Mouse (Mus musculus) kidney, adult 2 months (tissue): ENCODE measurements at regions not wholly inside any gene's neighbourhood (a gene's known extent, or its start where the extent isn't known, plus 50 kb on each side); places are given as distances from the start of the nearest gene placed in this dataset.
A peak's percentile ranks its signal among the peaks of the same experiment; 100 is the strongest.

Experiments
- DNase-seq: peaks from one replicate; pipeline ENCODE4 v3.0.0; 2021
- H3K27ac ChIP-seq: fragments of 200-500 bp; 2 replicates; pipeline ENCODE4 v1.5.1; 2012; ENCODE audit warnings: low read depth, low read length, control low read depth, inconsistent platforms; ENCODE audit not compliant: insufficient read depth
- H3K27me3 ChIP-seq: fragments of 200-500 bp; replicated peaks from 2 replicates; pipeline ENCODE4 v1.6.1; 2012; ENCODE audit warnings: mild to moderate bottlenecking, moderate library complexity, low read length, inconsistent platforms; ENCODE audit not compliant: control insufficient read depth, insufficient read depth
- H3K36me3 ChIP-seq: fragments of 200-500 bp; 2 replicates; pipeline ENCODE4 v1.6.1; 2012; ENCODE audit warnings: mild to moderate bottlenecking, moderate library complexity, low read length, inconsistent platforms; ENCODE audit not compliant: control insufficient read depth, insufficient read depth
- H3K4me1 ChIP-seq: fragments of 200-500 bp; 2 replicates; pipeline ENCODE4 v1.6.1; 2011; ENCODE audit warnings: low read length; ENCODE audit not compliant: control insufficient read depth, insufficient read depth
- H3K4me3 ChIP-seq: fragments of 200-500 bp; 2 replicates; pipeline ENCODE4 v1.5.1; 2011; ENCODE audit warnings: mild to moderate bottlenecking, low read depth, low read length, control low read depth; ENCODE audit not compliant: insufficient read depth
- CTCF ChIP-seq: fragments of 200-500 bp; conservative IDR thresholded peaks from 2 replicates; pipeline ENCODE4 v1.5.1; 2011; ENCODE audit warnings: low read depth, mild to moderate bottlenecking, control low read depth, low read length, moderate library complexity, mixed read lengths; ENCODE audit not compliant: insufficient read depth, insufficient read length
- POLR2A ChIP-seq: fragments of 200-500 bp; IDR thresholded peaks from one replicate; pipeline ENCODE4 v1.6.1; 2011; ENCODE audit warnings: low read depth, low read length, control low read depth
- WGBS: fragments of 180-500 bp; shearing (Covaris S2); methylation state at CpG from one replicate; pipeline ENCODE4 v1.1.7; 2018; 5-methylcytosine and 5-hydroxymethylcytosine counted together

DNA sequence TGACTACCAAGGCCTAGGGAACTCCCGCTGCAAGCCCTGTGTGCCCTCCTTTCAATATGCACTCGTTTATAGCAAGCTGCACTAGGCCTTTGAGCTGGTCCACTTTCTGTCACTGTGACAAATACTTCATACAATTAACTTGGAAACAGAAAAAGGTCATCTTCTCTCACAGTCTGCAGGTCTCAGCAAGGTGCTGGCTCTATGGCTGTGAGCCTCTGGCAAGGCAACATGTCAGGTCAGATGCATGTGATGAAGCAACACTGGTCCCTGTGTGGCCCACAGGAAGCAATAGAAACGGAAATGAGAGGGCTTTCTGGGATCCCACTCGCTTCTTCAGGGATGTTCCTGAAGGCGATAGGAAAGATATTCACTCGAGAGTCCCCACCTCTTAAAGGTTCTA, 245.9 kb upstream of the Zmiz1 start:
- DNase-seq: no peak
- Histone ChIP-seq H3K36me3 (no peaks in the 10 kb centered on the region), H3K4me3 (no peak overlapping the region), H3K4me1 (peaks cover 12% of the 10 kb centered on the region), H3K27ac (no peak overlapping the region), H3K27me3 (no peaks in the 10 kb centered on the region)
- 68% methylated on average over 6 of the region's 6 CpGs for WGBS
- TF ChIP-seq CTCF (no peak), POLR2A (no peak)

DNA sequence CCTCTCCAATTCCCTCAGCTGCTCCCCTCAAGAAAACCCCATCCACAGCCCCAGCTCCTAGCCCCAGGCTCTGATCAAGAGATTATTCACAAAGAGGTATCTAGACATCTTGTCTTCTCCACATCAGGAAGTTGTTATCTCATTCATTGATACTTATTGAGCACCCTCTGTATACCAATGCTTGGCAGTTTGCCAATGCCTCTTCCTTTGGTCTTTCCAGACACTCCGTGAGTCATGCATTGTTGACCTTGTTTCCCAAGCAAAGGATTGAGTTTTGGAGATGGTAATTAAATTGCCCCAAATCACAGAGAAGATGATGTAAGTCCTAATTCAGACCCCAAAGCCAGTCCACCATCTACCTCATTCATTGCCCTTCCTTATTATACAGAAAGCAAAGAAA, 235.9 kb upstream of the Zmiz1 start:
- TF ChIP-seq POLR2A: no peak
- DNase-seq: no peak
- H3K27me3 ChIP-seq: no peaks in the 10 kb centered on the region
- no peak overlapping the region for H3K27ac ChIP-seq
- no peak overlapping the region for H3K4me3 ChIP-seq
- WGBS: 46% methylated on average over 1 of the region's 1 CpGs
- H3K4me1 ChIP-seq: peaks cover 11% of the 10 kb centered on the region
- no peaks in the 10 kb centered on the region for H3K36me3 ChIP-seq

DNA sequence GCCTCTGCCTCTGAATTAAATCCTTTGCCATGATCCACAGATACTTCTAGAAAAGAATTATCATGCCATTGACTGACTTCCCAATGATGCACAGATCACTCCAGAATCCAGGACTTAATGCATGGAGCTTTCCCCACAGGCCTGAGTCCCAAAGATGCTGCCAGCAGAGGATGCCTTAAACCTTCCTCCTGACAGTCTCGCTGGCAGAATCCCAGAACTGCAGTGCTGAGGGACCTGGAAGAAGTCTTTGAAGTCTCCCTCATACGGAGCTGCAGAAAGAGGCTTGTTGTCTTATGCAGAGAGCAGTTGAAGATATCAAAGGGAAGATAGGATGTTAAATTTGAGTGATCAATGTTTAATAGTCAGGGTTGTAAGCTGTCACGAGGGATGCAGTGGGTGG, 233.8 kb upstream of the Zmiz1 start:
- TF ChIP-seq POLR2A: no peak
- no peak for TF ChIP-seq CTCF
- Histone ChIP-seq H3K27ac (no peak overlapping the region), H3K36me3 (no peaks in the 10 kb centered on the region), H3K27me3 (no peaks in the 10 kb centered on the region), H3K4me1 (peaks cover 11% of the 10 kb centered on the region), H3K4me3 (no peak overlapping the region)
- DNase-seq: no peak
- 85% methylated on average over 3 of the region's 3 CpGs for WGBS

- WGBS: 26% methylated on average over 11 of the region's 11 CpGs
- peak overlapping the region; percentile 6; the same call in 1 of the 2 replicates for H3K4me3 ChIP-seq
- peak overlapping the region; percentile 48 for H3K27ac ChIP-seq
- no peaks in the 10 kb centered on the region for H3K27me3 ChIP-seq
- TF ChIP-seq POLR2A (no peak), CTCF (no peak)
- H3K4me1 ChIP-seq: peaks cover 11% of the 10 kb centered on the region
- peak; percentile 89 for DNase-seq
- H3K36me3 ChIP-seq: no peaks in the 10 kb centered on the region
Observed at GRCm38 (mm10) chr14:25226155-25226839, 232.7 kb upstream of the Zmiz1 start.

DNA sequence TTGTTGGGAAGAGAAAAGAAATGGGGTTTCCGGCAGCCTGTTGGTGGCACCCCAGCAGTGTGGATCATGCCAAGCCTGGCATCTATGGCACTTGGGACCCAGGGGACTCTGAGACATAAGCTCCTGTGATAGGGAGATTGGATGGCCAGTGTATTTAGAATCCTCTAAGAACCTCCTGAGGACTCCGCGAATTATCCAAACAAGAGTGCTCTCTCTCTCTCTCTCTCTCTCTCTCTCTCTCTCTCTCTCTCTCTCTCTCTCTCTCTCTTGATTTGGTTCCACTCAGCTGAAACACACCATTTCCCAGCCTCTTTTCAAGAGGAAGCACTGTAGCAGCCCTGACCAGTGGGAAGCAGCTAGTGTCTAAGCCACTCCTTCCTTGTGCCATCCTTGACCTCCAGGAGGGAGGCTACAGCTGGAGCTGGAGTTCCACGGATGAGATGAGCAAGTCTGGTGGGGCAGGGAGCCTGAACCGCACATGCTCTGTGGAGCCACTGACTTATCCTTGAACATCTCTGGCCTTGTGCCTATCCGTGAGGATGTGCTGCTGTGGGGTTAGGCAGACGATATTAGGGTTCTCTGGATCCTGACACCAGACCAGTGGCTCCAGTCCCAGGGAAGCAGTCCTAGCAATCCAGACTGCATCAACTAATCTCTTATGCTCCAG, 232.0 kb upstream of the Zmiz1 start:
- WGBS: 39% methylated on average over 7 of the region's 7 CpGs
- Histone ChIP-seq H3K27me3 (no peaks in the 10 kb centered on the region), H3K36me3 (no peaks in the 10 kb centered on the region), H3K4me1 (peaks cover 11% of the 10 kb centered on the region), H3K4me3 (peak overlapping the region; percentile 6; the same call in 1 of the 2 replicates), H3K27ac (peak overlapping the region; percentile 48)
- TF ChIP-seq POLR2A: no peak
- TF ChIP-seq CTCF: no peak
- peak; percentile 23 for DNase-seq

DNA sequence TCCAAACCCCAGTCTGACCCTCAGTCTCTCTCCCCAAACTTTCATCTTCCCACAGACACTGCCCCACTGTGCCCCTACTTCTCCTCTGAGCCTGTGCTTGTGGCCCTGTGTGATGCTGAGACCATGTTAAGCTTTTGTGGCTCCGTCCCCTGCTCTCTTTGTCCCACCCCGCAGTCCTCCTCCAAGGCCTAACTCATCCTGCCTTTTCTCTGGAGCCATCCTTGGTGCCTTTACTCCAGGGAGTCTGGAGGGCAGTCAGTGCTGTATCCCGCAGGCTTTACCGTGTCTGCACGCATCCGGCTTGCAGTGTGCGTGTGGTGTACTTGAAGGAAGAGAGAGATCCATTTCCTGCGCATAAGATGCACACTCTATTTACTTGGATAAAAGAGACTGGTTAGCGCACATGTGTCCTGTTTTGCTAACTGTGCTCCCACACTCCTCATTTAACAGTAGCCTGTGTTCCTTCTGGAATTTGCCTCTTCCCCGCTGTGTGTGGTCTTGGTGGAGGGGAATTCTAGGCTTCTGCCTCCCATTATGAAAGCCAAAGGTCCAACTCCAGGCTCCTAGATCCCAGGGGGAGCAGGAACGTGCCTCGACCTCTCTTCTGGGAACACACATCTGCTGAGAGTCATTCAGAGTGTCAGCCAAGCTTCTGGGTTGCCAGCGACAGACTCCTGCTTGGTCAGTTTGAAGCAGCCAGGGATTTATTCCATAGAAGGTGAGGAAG, 230.5 kb upstream of the Zmiz1 start:
- H3K36me3 ChIP-seq: no peaks in the 10 kb centered on the region
- TF ChIP-seq CTCF (no peak), POLR2A (no peak)
- no peak overlapping the region for H3K4me3 ChIP-seq
- peaks cover 11% of the 10 kb centered on the region for H3K4me1 ChIP-seq
- no peak for DNase-seq
- H3K27ac ChIP-seq: no peak overlapping the region
- 86% methylated on average over 13 of the region's 13 CpGs for WGBS
- H3K27me3 ChIP-seq: no peaks in the 10 kb centered on the region

- TF ChIP-seq CTCF: no peak
- TF ChIP-seq POLR2A: no peak
- WGBS: 61% methylated on average over 6 of the region's 6 CpGs
- DNase-seq: peak; percentile 56
- no peaks in the 10 kb centered on the region for H3K36me3 ChIP-seq
- H3K27ac ChIP-seq: no peak overlapping the region
- peaks cover 11% of the 10 kb centered on the region for H3K4me1 ChIP-seq
- no peaks in the 10 kb centered on the region for H3K27me3 ChIP-seq
- no peak overlapping the region for H3K4me3 ChIP-seq
Observed at GRCm38 (mm10) chr14:25229569-25229968, 229.4 kb upstream of the Zmiz1 start.
